Mouse (Mus musculus) liver, embryonic 14.5 days (tissue): Measurements from ENCODE around the gene Cd70. TPM values are rescaled to one million over a fixed set of nuclear protein-coding genes. Genes with fewer than 3 reads are reported as not detected.
A peak's percentile ranks its signal among the peaks of the same experiment; 100 is the strongest.

Experiments
- ATAC-seq: fragments of 200-750 bp; cut with Nextera tagmentation; 2 replicates; pipeline ENCODE4 v1.8.0; 2017; ENCODE audit warnings: moderate number of reproducible peaks, mild to moderate bottlenecking, moderate library complexity; ENCODE audit not compliant: insufficient read depth
- DNase-seq, 3 experiments: peaks; one replicate each; pipeline ENCODE4 v3.0.0-alpha.2; 2012 to 2013; ENCODE audit warnings: low read depth in 3 of 3, low spot score in 3 of 3
- H3K27ac ChIP-seq: fragments of 300-500 bp; sonication (generic); 2 replicates; pipeline ENCODE4 v1.5.1; 2014; ENCODE audit warnings: moderate library complexity, mild to moderate bottlenecking, control low read depth, inconsistent platforms
- H3K27me3 ChIP-seq: fragments of 300-500 bp; sonication (generic); 2 replicates; pipeline ENCODE4 v1.6.1; 2014; ENCODE audit warnings: mild to moderate bottlenecking, low read length, moderate library complexity; ENCODE audit not compliant: control insufficient read depth, insufficient read depth
- H3K36me3 ChIP-seq: fragments of 300-500 bp; sonication (generic); replicated peaks from 2 replicates; pipeline ENCODE4 v1.6.1; 2014; ENCODE audit warnings: low read depth; ENCODE audit not compliant: control insufficient read depth, insufficient read depth
- H3K4me1 ChIP-seq, 2 experiments: fragments of 200-500 bp in 1 of 2; fragments of 300-500 bp in 1 of 2; sonication (generic) in 1 of 2; replicated peaks; 2 replicates each; pipeline ENCODE4 v1.6.1; 2012 to 2014; ENCODE audit warnings: antibody characterized with exemption in 1 of 2, inconsistent platforms in 1 of 2, low read length in 1 of 2; ENCODE audit not compliant: control insufficient read depth in 2 of 2, insufficient read depth in 2 of 2
- H3K4me2 ChIP-seq: fragments of 300-500 bp; sonication (generic); 2 replicates; pipeline ENCODE4 v1.6.1; 2014; ENCODE audit warnings: low read depth, mild to moderate bottlenecking, control low read depth, moderate library complexity
- H3K4me3 ChIP-seq, 2 experiments: fragments of 200-500 bp in 1 of 2; fragments of 300-500 bp in 1 of 2; sonication (generic) in 1 of 2; 2 replicates each; pipeline ENCODE4 v1.5.1; 2012 to 2014; ENCODE audit warnings: low read depth in 2 of 2, low read length in 2 of 2, mild to moderate bottlenecking in 2 of 2, control low read depth in 1 of 2, inconsistent platforms in 1 of 2, moderate library complexity in 1 of 2; ENCODE audit not compliant: insufficient read depth in 1 of 2
- H3K9ac ChIP-seq: fragments of 300-500 bp; sonication (generic); replicated peaks from 2 replicates; pipeline ENCODE4 v1.6.1; 2014; ENCODE audit warnings: mild to moderate bottlenecking, control low read depth, moderate library complexity
- H3K9me3 ChIP-seq: fragments of 300-500 bp; sonication (generic); 2 replicates; pipeline ENCODE4 v1.6.1; 2016; ENCODE audit warnings: low read length, mixed read lengths; ENCODE audit not compliant: control insufficient read depth
- CTCF ChIP-seq: IDR thresholded peaks from 2 replicates; pipeline ENCODE4 v1.5.1; 2016; ENCODE audit warnings: antibody characterized with exemption, low read depth, control low read depth
- EP300 ChIP-seq: IDR thresholded peaks from 2 replicates; pipeline ENCODE4 v1.6.1; 2016; ENCODE audit warnings: antibody characterized with exemption, low read depth
- WGBS: fragments of 180-500 bp; shearing (Covaris S2); extraction: QIAGEN DNeasy Blood & Tissue Kit; methylation state at CpG from one replicate; pipeline ENCODE4 v1.1.7; 2014; ENCODE audit not compliant: insufficient replicate concordance; 5-methylcytosine and 5-hydroxymethylcytosine counted together
- polyA plus RNA-seq, 2 experiments: library from polyadenylated mRNA; depleted of rRNA in 1 of 2; stranded (reverse) in 1 of 2; unstranded in 1 of 2; fragments of >200 nt; fragmentation: Nextera tagmentation in 1 of 2; extraction: Ambion mirVana in 1 of 2; gene quantifications; 2 replicates each; pipeline versions ENCODE4 v1.2.1 to v1.2.3; 2012 to 2014

Gene Cd70
- polyA plus RNA-seq, 2 experiments: not detected

GRCm38 (mm10) chr17:57172378-57172777 lies 22.8 kb upstream of the Cd70 start:
- Histone ChIP-seq H3K4me2 (no peak overlapping the region), H3K4me1 (peaks cover 0 to 5% of the 10 kb centered on the region in 2 experiments; a peak in 2 of 4 replicates), H3K27ac (no peak overlapping the region), H3K4me3 (no peak overlapping the region), H3K9me3 (no peaks in the 10 kb centered on the region), H3K27me3 (no peaks in the 10 kb centered on the region), H3K9ac (no peak overlapping the region), H3K36me3 (no peaks in the 10 kb centered on the region)
- DNase-seq (no peak), ATAC-seq (no peak)
- WGBS: 64% methylated on average over 5 of the region's 5 CpGs
- TF ChIP-seq EP300: no peak

GRCm38 (mm10) chr17:57170616-57171260 lies 21.2 kb upstream of the Cd70 start:
- Histone ChIP-seq H3K27me3 (no peaks in the 10 kb centered on the region), H3K4me1 (peaks cover 0 to 5% of the 10 kb centered on the region in 2 experiments; a peak in 2 of 4 replicates), H3K4me2 (no peak overlapping the region), H3K4me3 (no peak overlapping the region), H3K27ac (no peak overlapping the region), H3K36me3 (no peaks in the 10 kb centered on the region), H3K9ac (no peak overlapping the region), H3K9me3 (no peaks in the 10 kb centered on the region)
- ATAC-seq: peak; percentile 37; the same call in 1 of the 2 replicates
- no peak for DNase-seq
- TF ChIP-seq CTCF (no peak), EP300 (0 out of 2 replicates have a peak, but pooled peaks have one; percentile 36)
- WGBS: 27% methylated on average over 5 of the region's 5 CpGs

DNA sequence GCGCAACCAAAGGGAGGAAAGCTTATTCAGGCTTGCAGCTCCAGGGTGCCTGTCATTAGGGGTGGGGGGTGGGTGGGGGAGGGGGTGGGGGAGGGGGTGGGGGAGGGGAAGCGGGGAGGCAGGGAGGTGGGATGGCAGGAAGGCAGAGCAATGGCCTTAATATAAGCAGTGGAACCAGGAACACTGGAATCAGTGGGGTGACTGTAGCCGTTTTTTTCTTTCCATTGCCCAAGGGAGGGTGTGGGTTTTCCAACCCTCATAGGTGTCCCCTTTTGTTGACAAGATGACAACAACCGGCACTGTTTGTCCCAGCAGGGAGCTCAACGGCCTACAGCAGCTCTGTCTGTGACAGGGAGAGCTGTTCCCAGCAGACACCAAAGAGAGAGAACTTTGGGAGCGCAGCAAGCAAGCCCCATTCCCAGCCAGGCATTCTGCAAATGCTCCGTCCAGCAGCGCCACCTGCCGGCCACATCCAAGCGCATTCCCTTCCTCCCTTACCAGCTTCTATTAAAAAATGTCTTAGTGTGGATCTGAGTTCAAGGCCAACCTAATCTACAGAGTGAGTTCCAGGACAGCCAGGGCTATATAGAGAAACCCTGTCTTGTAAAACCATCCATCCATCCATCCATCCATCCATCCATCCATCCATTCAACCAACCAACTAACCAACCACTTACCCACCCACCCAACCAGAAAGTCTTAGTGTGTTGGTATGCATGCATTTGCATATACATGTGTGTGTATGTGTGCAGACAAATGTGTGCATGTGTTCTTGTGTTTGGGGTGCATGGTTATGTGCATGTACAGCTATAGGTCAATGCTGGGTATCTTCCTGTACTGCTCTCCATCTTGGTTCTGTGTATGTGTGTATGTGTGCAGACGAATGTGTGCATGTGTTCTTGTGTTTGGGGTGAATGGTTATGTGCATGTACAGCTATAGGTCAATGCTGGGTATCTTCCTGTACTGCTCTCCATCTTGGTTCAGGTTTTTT lies 17.5 kb upstream of the Cd70 start:
- no peak for TF ChIP-seq EP300
- peak; percentile 95 for TF ChIP-seq CTCF
- Histone ChIP-seq H3K36me3 (no peaks in the 10 kb centered on the region), H3K4me3 (no peak overlapping the region), H3K4me1 (peaks cover 0 to 5% of the 10 kb centered on the region in 2 experiments; a peak in 2 of 4 replicates), H3K27ac (no peak overlapping the region), H3K4me2 (no peak overlapping the region; the same call in 1 of the 2 replicates), H3K27me3 (no peaks in the 10 kb centered on the region), H3K9me3 (no peaks in the 10 kb centered on the region), H3K9ac (no peak overlapping the region)
- ATAC-seq (0 out of 2 replicates have a peak, but pooled peaks have one; percentile 18), DNase-seq (peak; percentile 37 to 41 (median 40))
- 17% methylated on average over 11 of the region's 11 CpGs for WGBS

DNA sequence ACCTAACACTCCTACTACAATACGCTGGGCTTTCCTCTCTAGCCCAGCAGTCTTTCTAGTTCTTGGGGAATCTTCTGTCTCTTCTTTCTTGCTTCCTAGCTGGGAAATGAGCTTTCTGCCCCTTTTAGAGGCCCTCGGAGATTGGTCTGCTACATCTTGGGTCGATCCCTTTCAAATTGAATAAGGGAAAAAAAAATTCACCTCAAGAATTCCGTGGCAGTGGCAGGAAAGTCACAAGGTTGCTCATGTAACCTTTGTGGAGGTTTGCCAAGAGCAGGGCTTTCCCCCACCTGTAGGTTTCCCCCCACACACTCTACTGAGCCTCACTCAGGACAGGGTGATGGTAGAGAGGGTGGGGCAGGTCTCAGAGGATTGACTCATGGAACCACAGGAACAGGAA lies 4.2 kb upstream of the Cd70 start:
- Histone ChIP-seq H3K4me1 (peaks cover 0 to 3% of the 10 kb centered on the region in 2 experiments; a peak in 1 of 4 replicates), H3K4me3 (no peak overlapping the region), H3K9me3 (no peaks in the 10 kb centered on the region), H3K27ac (no peak overlapping the region), H3K27me3 (peaks cover 20% of the 10 kb centered on the region), H3K36me3 (no peaks in the 10 kb centered on the region), H3K4me2 (no peak overlapping the region), H3K9ac (no peak overlapping the region)
- DNase-seq (no peak), ATAC-seq (no peak)
- no peak for TF ChIP-seq CTCF
- WGBS: 67% methylated on average over 4 of the region's 4 CpGs

GRCm38 (mm10) chr17:57153006-57153405 lies 3.4 kb upstream of the Cd70 start:
- H3K27ac ChIP-seq: no peak overlapping the region
- no peak for ATAC-seq
- no peak overlapping the region for H3K9ac ChIP-seq
- H3K9me3 ChIP-seq: no peaks in the 10 kb centered on the region
- H3K4me3 ChIP-seq: no peak overlapping the region
- no peaks in the 10 kb centered on the region for H3K36me3 ChIP-seq
- no peak overlapping the region for H3K4me2 ChIP-seq
- WGBS: 60% methylated on average over 6 of the region's 6 CpGs
- H3K4me1 ChIP-seq: peaks cover 0 to 3% of the 10 kb centered on the region in 2 experiments; a peak in 1 of 4 replicates
- H3K27me3 ChIP-seq: peaks cover 28% of the 10 kb centered on the region
- no peak for TF ChIP-seq CTCF
- TF ChIP-seq EP300: no peak
- DNase-seq: no peak
